Mouse (Mus musculus): ENCODE results near the gene Fbln2. TPM values are rescaled to one million over a fixed set of nuclear protein-coding genes. Genes with fewer than 3 reads are reported as not detected.

The Fbln2 gene
- polyA plus RNA-seq, 2 experiments: 219 to 294 TPM

DNA sequence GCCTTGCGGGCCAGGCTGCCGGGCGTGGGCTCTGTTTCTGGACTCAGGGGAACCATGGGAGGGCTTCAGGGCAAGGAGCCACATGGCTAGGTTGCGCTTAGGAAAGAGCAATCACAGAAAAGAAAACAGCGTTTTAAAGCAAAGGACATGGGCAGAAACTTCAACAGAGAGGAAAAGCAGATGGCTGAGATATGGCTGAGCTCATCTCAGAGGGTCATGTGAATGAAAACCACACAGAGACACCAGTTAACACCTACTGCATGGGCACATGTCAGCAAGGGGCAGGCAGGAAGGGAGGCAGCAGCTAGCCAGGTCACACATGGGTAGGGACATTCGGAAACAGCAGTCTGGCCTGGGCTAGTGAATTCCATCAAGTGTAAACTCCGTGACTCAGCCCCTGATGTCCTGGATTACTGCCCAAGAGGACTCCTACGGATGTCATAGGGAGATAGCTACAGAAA is 10.3 kb upstream of the Fbln2 start:
- Histone ChIP-seq H3K9me3 (ENCODE audit: control insufficient read depth, low read length) (no peaks in the 10 kb centered on the region), H3K36me3 (ENCODE audit: control insufficient read depth, insufficient read depth, low read length) (no peaks in the 10 kb centered on the region), H3K4me2 (replicated peaks; ENCODE audit: low read depth, low read length, severe bottlenecking) (no peak overlapping the region), H3K27ac (replicated peaks; ENCODE audit: low read depth, low read length) (peak overlapping the region; percentile 79), H3K4me1 (ENCODE audit: control insufficient read depth, insufficient read depth, low read length) (peaks cover 46% of the 10 kb centered on the region), H3K27me3 (ENCODE audit: control insufficient read depth, insufficient read depth, low read length) (no peaks in the 10 kb centered on the region), H3K9ac (ENCODE audit: low read depth, low read length, severe bottlenecking) (no peak overlapping the region), H3K4me3 (replicated peaks; ENCODE audit: low read length) (no peak overlapping the region)
- ATAC-seq (ENCODE audit: low FRiP score, low read depth) (no peak), DNase-seq (ENCODE audit: low spot score) (no peak)
- WGBS: 59% methylated on average over 8 of the region's 8 CpGs
- no peak for TF ChIP-seq POLR2A (IDR thresholded peaks at IDR 0.05; ENCODE audit: borderline replicate concordance, extremely low read depth, insufficient read depth, insufficient read length)

DNA sequence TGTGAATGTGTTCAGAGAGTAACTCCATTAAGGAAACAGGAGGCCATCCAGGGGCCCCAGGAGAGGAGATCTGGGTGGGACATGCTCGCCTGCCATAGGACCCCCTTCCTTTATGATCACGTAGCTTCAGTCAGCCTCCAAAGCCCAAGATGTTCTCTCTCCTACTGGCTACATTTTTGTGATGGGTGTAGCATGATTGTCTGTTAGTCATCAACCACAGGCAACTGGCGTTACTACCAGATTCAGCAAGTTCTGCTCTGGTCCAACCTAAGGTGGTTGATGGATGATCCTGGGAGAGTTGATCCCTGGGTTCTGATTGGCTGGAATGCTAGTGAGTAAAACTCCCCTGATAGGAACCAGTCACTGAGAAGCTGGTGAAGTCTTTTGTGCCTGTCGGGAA is 9.7 kb upstream of the Fbln2 start:
- 71% methylated on average over 4 of the region's 4 CpGs for WGBS
- DNase-seq (ENCODE audit: low spot score): no peak
- ATAC-seq (ENCODE audit: low FRiP score, low read depth): no peak
- H3K4me3 ChIP-seq (replicated peaks; ENCODE audit: low read length): no peak overlapping the region
- no peaks in the 10 kb centered on the region for H3K27me3 ChIP-seq (ENCODE audit: control insufficient read depth, insufficient read depth, low read length)
- H3K4me2 ChIP-seq (replicated peaks; ENCODE audit: low read depth, low read length, severe bottlenecking): no peak overlapping the region
- H3K9ac ChIP-seq (ENCODE audit: low read depth, low read length, severe bottlenecking): no peak overlapping the region
- no peaks in the 10 kb centered on the region for H3K36me3 ChIP-seq (ENCODE audit: control insufficient read depth, insufficient read depth, low read length)
- H3K27ac ChIP-seq (replicated peaks; ENCODE audit: low read depth, low read length): no peak overlapping the region
- no peak for TF ChIP-seq POLR2A (IDR thresholded peaks at IDR 0.05; ENCODE audit: borderline replicate concordance, extremely low read depth, insufficient read depth, insufficient read length)
- H3K9me3 ChIP-seq (ENCODE audit: control insufficient read depth, low read length): no peaks in the 10 kb centered on the region
- H3K4me1 ChIP-seq (ENCODE audit: control insufficient read depth, insufficient read depth, low read length): peaks cover 46% of the 10 kb centered on the region

DNA sequence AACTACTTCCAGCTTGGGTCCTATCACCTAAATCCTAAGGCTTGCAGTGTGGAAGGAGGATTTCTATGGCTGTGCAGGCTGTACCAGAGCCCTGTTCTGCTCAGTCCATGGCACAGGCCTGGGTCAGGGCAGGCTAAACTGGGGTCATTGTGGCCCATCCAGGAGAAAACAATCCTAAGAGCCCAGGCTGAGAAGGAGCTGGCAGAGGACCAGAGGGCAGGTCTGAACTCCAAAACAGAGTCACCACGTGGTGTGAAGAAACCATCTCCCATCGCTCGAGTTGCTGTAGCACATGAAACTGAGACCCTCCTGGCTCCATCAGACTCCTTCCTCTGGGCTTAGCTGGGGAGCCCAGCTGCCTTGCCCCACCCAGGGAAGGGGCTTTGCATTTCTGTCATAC is 6.9 kb upstream of the Fbln2 start:
- no peak for TF ChIP-seq POLR2A (IDR thresholded peaks at IDR 0.05; ENCODE audit: borderline replicate concordance, extremely low read depth, insufficient read depth, insufficient read length)
- ATAC-seq (ENCODE audit: low FRiP score, low read depth): no peak
- Histone ChIP-seq H3K27me3 (ENCODE audit: control insufficient read depth, insufficient read depth, low read length) (no peaks in the 10 kb centered on the region), H3K4me1 (ENCODE audit: control insufficient read depth, insufficient read depth, low read length) (peaks cover 42% of the 10 kb centered on the region), H3K27ac (replicated peaks; ENCODE audit: low read depth, low read length) (0 out of 2 replicates have a peak overlapping the region, but pooled peaks have one; percentile 33), H3K4me2 (replicated peaks; ENCODE audit: low read depth, low read length, severe bottlenecking) (no peak overlapping the region), H3K4me3 (replicated peaks; ENCODE audit: low read length) (no peak overlapping the region), H3K9me3 (ENCODE audit: control insufficient read depth, low read length) (no peaks in the 10 kb centered on the region), H3K36me3 (ENCODE audit: control insufficient read depth, insufficient read depth, low read length) (no peaks in the 10 kb centered on the region), H3K9ac (ENCODE audit: low read depth, low read length, severe bottlenecking) (no peak overlapping the region)
- DNase-seq (ENCODE audit: low spot score): no peak
- WGBS: 44% methylated on average over 3 of the region's 3 CpGs

DNA sequence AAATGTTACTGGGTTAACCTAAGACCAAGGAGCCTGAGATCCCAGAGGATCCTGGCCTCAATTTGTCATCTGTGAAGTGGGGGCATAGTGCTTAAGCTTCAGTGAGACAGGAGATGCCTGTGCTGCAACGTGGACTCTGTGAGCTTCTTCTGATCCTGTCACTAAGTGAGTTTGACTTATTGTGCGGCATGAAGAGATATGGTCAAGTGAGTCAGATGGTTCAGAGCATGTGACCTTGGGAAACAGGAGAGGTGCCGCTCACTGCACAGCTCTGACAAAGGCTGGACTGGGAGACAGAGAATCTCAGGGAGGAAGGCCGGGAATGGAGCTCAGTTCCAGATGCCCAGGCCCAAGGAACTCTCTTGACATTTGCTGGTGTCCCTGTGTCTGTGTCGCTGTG is 6.5 kb upstream of the Fbln2 start:
- Histone ChIP-seq H3K4me2 (replicated peaks; ENCODE audit: low read depth, low read length, severe bottlenecking) (no peak overlapping the region), H3K27ac (replicated peaks; ENCODE audit: low read depth, low read length) (no peak overlapping the region), H3K27me3 (ENCODE audit: control insufficient read depth, insufficient read depth, low read length) (no peaks in the 10 kb centered on the region), H3K36me3 (ENCODE audit: control insufficient read depth, insufficient read depth, low read length) (no peaks in the 10 kb centered on the region), H3K4me3 (replicated peaks; ENCODE audit: low read length) (no peak overlapping the region), H3K4me1 (ENCODE audit: control insufficient read depth, insufficient read depth, low read length) (peaks cover 41% of the 10 kb centered on the region), H3K9me3 (ENCODE audit: control insufficient read depth, low read length) (no peaks in the 10 kb centered on the region), H3K9ac (ENCODE audit: low read depth, low read length, severe bottlenecking) (no peak overlapping the region)
- TF ChIP-seq POLR2A (IDR thresholded peaks at IDR 0.05; ENCODE audit: borderline replicate concordance, extremely low read depth, insufficient read depth, insufficient read length): no peak
- 87% methylated on average over 5 of the region's 5 CpGs for WGBS
- ATAC-seq (ENCODE audit: low FRiP score, low read depth): no peak
- DNase-seq (ENCODE audit: low spot score): no peak

DNA sequence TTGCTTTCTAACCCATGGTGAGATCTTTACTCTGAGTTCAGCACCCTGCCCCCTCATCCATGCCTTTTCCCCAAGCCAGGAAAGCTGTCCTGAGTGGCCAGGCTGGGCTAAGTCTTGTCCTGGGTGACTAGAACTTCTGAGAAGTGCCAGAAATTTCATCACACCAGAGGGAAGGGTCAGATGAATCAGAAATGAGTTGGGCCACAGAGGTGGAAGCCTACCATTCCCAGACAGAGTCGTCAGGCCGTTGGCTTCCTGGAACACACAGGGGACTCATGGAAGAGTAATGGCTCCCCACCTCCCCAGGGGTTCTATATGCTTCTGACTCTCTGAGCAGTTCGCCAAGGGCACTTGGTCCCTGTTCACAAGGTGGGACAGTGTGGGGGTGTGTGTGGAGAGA is 4.8 kb upstream of the Fbln2 start:
- H3K4me1 ChIP-seq (ENCODE audit: control insufficient read depth, insufficient read depth, low read length): peaks cover 35% of the 10 kb centered on the region
- H3K27me3 ChIP-seq (ENCODE audit: control insufficient read depth, insufficient read depth, low read length): no peaks in the 10 kb centered on the region
- no peak overlapping the region for H3K27ac ChIP-seq (replicated peaks; ENCODE audit: low read depth, low read length)
- ATAC-seq (ENCODE audit: low FRiP score, low read depth): no peak
- H3K4me2 ChIP-seq (replicated peaks; ENCODE audit: low read depth, low read length, severe bottlenecking): no peak overlapping the region
- H3K4me3 ChIP-seq (replicated peaks; ENCODE audit: low read length): no peak overlapping the region
- WGBS: 60% methylated on average over 3 of the region's 3 CpGs
- no peaks in the 10 kb centered on the region for H3K9me3 ChIP-seq (ENCODE audit: control insufficient read depth, low read length)
- no peaks in the 10 kb centered on the region for H3K36me3 ChIP-seq (ENCODE audit: control insufficient read depth, insufficient read depth, low read length)
- no peak for DNase-seq (ENCODE audit: low spot score)
- no peak for TF ChIP-seq POLR2A (IDR thresholded peaks at IDR 0.05; ENCODE audit: borderline replicate concordance, extremely low read depth, insufficient read depth, insufficient read length)
- H3K9ac ChIP-seq (ENCODE audit: low read depth, low read length, severe bottlenecking): no peak overlapping the region

DNA sequence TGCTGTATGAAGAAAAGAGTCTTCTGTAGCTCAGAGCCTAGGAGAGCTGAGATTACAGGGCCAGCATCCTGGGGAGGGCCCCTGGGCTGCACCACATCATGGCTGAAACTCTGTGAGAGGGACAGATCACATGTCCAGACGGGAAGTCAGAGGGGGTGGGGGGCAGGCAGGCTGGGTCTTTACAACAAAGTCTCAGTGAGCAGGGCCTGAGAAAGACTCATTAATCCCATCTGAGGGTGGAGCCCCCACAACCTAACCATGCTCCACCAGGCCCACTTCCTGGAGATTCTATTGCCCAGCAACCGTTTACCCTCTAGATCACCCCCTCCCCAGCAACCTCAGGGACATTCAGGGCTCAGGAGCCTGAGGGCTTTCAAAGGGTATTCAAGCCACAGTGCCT is 2.5 kb upstream of the Fbln2 start:
- no peaks in the 10 kb centered on the region for H3K9me3 ChIP-seq (ENCODE audit: control insufficient read depth, low read length)
- no peak for ATAC-seq (ENCODE audit: low FRiP score, low read depth)
- no peak overlapping the region for H3K4me3 ChIP-seq (replicated peaks; ENCODE audit: low read length)
- no peak overlapping the region for H3K9ac ChIP-seq (ENCODE audit: low read depth, low read length, severe bottlenecking)
- WGBS: 3% methylated on average over 2 of the region's 2 CpGs
- H3K4me1 ChIP-seq (ENCODE audit: control insufficient read depth, insufficient read depth, low read length): peaks cover 49% of the 10 kb centered on the region
- DNase-seq (ENCODE audit: low spot score): no peak
- H3K27ac ChIP-seq (replicated peaks; ENCODE audit: low read depth, low read length): peak overlapping the region; percentile 76
- no peaks in the 10 kb centered on the region for H3K27me3 ChIP-seq (ENCODE audit: control insufficient read depth, insufficient read depth, low read length)
- no peak overlapping the region for H3K4me2 ChIP-seq (replicated peaks; ENCODE audit: low read depth, low read length, severe bottlenecking)
- TF ChIP-seq POLR2A (IDR thresholded peaks at IDR 0.05; ENCODE audit: borderline replicate concordance, extremely low read depth, insufficient read depth, insufficient read length): no peak
- H3K36me3 ChIP-seq (ENCODE audit: control insufficient read depth, insufficient read depth, low read length): no peaks in the 10 kb centered on the region

Data from limb, embryonic 14.5 days (tissue).